Mouse (Mus musculus) liver, embryonic 14.5 days (tissue): ENCODE results near the gene Abi2. TPM values are rescaled to one million over a fixed set of nuclear protein-coding genes. Genes with fewer than 3 reads are reported as not detected.

Source experiments
- ATAC-seq: fragments of 200-750 bp; cut with Nextera tagmentation; 2 replicates; pipeline ENCODE4 v1.8.0; 2017; ENCODE audit warnings: moderate number of reproducible peaks, mild to moderate bottlenecking, moderate library complexity; ENCODE audit not compliant: insufficient read depth
- DNase-seq, 3 experiments: peaks; one replicate each; pipeline ENCODE4 v3.0.0-alpha.2; 2012 to 2013; ENCODE audit warnings: low read depth in 3 of 3, low spot score in 3 of 3
- H3K27ac ChIP-seq: fragments of 300-500 bp; sonication (generic); 2 replicates; pipeline ENCODE4 v1.5.1; 2014; ENCODE audit warnings: moderate library complexity, mild to moderate bottlenecking, control low read depth, inconsistent platforms
- H3K27me3 ChIP-seq: fragments of 300-500 bp; sonication (generic); 2 replicates; pipeline ENCODE4 v1.6.1; 2014; ENCODE audit warnings: mild to moderate bottlenecking, low read length, moderate library complexity; ENCODE audit not compliant: control insufficient read depth, insufficient read depth
- H3K36me3 ChIP-seq: fragments of 300-500 bp; sonication (generic); replicated peaks from 2 replicates; pipeline ENCODE4 v1.6.1; 2014; ENCODE audit warnings: low read depth; ENCODE audit not compliant: control insufficient read depth, insufficient read depth
- H3K4me1 ChIP-seq, 2 experiments: fragments of 200-500 bp in 1 of 2; fragments of 300-500 bp in 1 of 2; sonication (generic) in 1 of 2; replicated peaks; 2 replicates each; pipeline ENCODE4 v1.6.1; 2012 to 2014; ENCODE audit warnings: antibody characterized with exemption in 1 of 2, inconsistent platforms in 1 of 2, low read length in 1 of 2; ENCODE audit not compliant: control insufficient read depth in 2 of 2, insufficient read depth in 2 of 2
- H3K4me2 ChIP-seq: fragments of 300-500 bp; sonication (generic); 2 replicates; pipeline ENCODE4 v1.6.1; 2014; ENCODE audit warnings: low read depth, mild to moderate bottlenecking, control low read depth, moderate library complexity
- H3K4me3 ChIP-seq, 2 experiments: fragments of 200-500 bp in 1 of 2; fragments of 300-500 bp in 1 of 2; sonication (generic) in 1 of 2; 2 replicates each; pipeline ENCODE4 v1.5.1; 2012 to 2014; ENCODE audit warnings: low read depth in 2 of 2, low read length in 2 of 2, mild to moderate bottlenecking in 2 of 2, control low read depth in 1 of 2, inconsistent platforms in 1 of 2, moderate library complexity in 1 of 2; ENCODE audit not compliant: insufficient read depth in 1 of 2
- H3K9ac ChIP-seq: fragments of 300-500 bp; sonication (generic); replicated peaks from 2 replicates; pipeline ENCODE4 v1.6.1; 2014; ENCODE audit warnings: mild to moderate bottlenecking, control low read depth, moderate library complexity
- H3K9me3 ChIP-seq: fragments of 300-500 bp; sonication (generic); 2 replicates; pipeline ENCODE4 v1.6.1; 2016; ENCODE audit warnings: low read length, mixed read lengths; ENCODE audit not compliant: control insufficient read depth
- CTCF ChIP-seq: IDR thresholded peaks from 2 replicates; pipeline ENCODE4 v1.5.1; 2016; ENCODE audit warnings: antibody characterized with exemption, low read depth, control low read depth
- EP300 ChIP-seq: IDR thresholded peaks from 2 replicates; pipeline ENCODE4 v1.6.1; 2016; ENCODE audit warnings: antibody characterized with exemption, low read depth
- WGBS: fragments of 180-500 bp; shearing (Covaris S2); extraction: QIAGEN DNeasy Blood & Tissue Kit; methylation state at CpG from one replicate; pipeline ENCODE4 v1.1.7; 2014; ENCODE audit not compliant: insufficient replicate concordance; 5-methylcytosine and 5-hydroxymethylcytosine counted together
- polyA plus RNA-seq, 2 experiments: library from polyadenylated mRNA; depleted of rRNA in 1 of 2; stranded (reverse) in 1 of 2; unstranded in 1 of 2; fragments of >200 nt; fragmentation: Nextera tagmentation in 1 of 2; extraction: Ambion mirVana in 1 of 2; gene quantifications; 2 replicates each; pipeline versions ENCODE4 v1.2.1 to v1.2.3; 2012 to 2014

Abi2 gene
- polyA plus RNA-seq, 2 experiments: 1.9 to 3.3 TPM

GRCm38 (mm10) chr1:60492404-60492803 is 83.0 kb downstream of the Abi2 start:
- Histone ChIP-seq H3K9ac (no peak overlapping the region), H3K4me1 (no peaks in the 10 kb centered on the region), H3K4me3 (no peak overlapping the region), H3K27me3 (no peaks in the 10 kb centered on the region), H3K4me2 (no peak overlapping the region), H3K27ac (no peak overlapping the region), H3K36me3 (peaks cover 4% of the 10 kb centered on the region; the same call in 1 of the 2 replicates), H3K9me3 (no peaks in the 10 kb centered on the region)
- WGBS: 65% methylated on average over 5 of the region's 5 CpGs
- ATAC-seq (no peak), DNase-seq (no peak)
- TF ChIP-seq EP300: no peak
- TF ChIP-seq CTCF: no peak

DNA sequence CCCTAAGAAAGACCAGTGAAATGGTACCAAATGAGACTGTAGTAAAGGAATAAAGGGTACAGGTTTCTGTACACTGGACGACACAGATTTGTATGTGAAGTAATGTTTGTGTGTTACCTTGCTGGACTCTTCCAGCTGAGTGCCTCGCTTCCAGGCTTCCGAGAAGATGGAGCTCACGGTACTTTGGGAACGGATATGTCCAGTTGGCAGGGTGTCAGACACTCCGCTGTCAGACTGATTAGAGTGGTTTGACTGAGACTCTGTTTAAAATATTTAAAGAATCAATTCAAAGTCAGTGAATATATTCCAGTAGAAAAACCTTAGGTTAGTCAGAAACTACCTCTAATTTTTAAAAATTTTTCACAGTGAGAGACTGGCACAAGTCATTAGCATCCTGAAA is 84.0 kb downstream of the Abi2 start:
- TF ChIP-seq EP300 (no peak), CTCF (no peak)
- Histone ChIP-seq H3K9ac (no peak overlapping the region), H3K4me3 (no peak overlapping the region), H3K9me3 (no peaks in the 10 kb centered on the region), H3K4me2 (no peak overlapping the region), H3K27me3 (no peaks in the 10 kb centered on the region), H3K27ac (no peak overlapping the region), H3K36me3 (peaks cover 4% of the 10 kb centered on the region; the same call in 1 of the 2 replicates), H3K4me1 (no peaks in the 10 kb centered on the region)
- 73% methylated on average over 6 of the region's 6 CpGs for WGBS
- DNase-seq (no peak), ATAC-seq (no peak)

GRCm38 (mm10) chr1:60503456-60503855 is 94.0 kb downstream of the Abi2 start:
- TF ChIP-seq CTCF: no peak
- no peak for TF ChIP-seq EP300
- 43% methylated on average over 5 of the region's 5 CpGs for WGBS
- Histone ChIP-seq H3K27me3 (no peaks in the 10 kb centered on the region), H3K9ac (no peak overlapping the region), H3K4me3 (no peak overlapping the region), H3K4me2 (no peak overlapping the region), H3K36me3 (no peaks in the 10 kb centered on the region), H3K27ac (no peak overlapping the region), H3K9me3 (no peaks in the 10 kb centered on the region), H3K4me1 (no peaks in the 10 kb centered on the region)
- DNase-seq (no peak), ATAC-seq (no peak)

GRCm38 (mm10) chr1:60510584-60510983 is 101.2 kb downstream of the Abi2 start:
- no peak for DNase-seq
- Histone ChIP-seq H3K27ac (no peak overlapping the region), H3K4me1 (no peaks in the 10 kb centered on the region), H3K9me3 (no peaks in the 10 kb centered on the region), H3K27me3 (no peaks in the 10 kb centered on the region), H3K36me3 (no peaks in the 10 kb centered on the region), H3K9ac (no peak overlapping the region), H3K4me3 (no peak overlapping the region), H3K4me2 (no peak overlapping the region)
- TF ChIP-seq CTCF (no peak), EP300 (no peak)
- WGBS: 34% methylated on average over 2 of the region's 2 CpGs
- ATAC-seq: no peak

- 68% methylated on average over 6 of the region's 6 CpGs for WGBS
These were observed 120.7 kb downstream of the Abi2 start for GRCm38 (mm10) chr1:60530107-60530506.

DNA sequence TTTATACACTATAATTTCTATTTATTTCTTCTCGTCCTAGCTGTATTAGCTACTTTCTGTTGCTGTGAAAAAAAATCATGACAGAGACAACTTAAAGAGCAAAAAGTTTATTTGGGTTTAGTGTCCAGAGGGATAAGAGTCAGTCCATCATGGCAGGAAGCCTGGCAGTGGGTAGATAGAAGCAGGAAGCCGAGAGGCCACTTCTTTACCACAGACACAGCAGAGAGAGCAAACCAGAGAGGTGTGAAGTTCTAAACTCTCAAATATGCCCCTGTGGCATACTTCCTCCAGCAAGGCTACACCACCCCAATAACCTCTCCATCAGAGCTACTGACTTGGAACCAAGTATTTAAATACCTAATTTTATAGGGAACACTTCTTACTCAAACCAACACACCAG is 121.2 kb downstream of the Abi2 start:
- Histone ChIP-seq H3K27ac (no peak overlapping the region), H3K27me3 (no peaks in the 10 kb centered on the region), H3K4me1 (no peaks in the 10 kb centered on the region), H3K9ac (no peak overlapping the region), H3K9me3 (no peaks in the 10 kb centered on the region), H3K36me3 (no peaks in the 10 kb centered on the region; the same call in 1 of the 2 replicates), H3K4me3 (no peak overlapping the region), H3K4me2 (no peak overlapping the region)
- ATAC-seq (no peak), DNase-seq (no peak)
- WGBS: 35% methylated on average over 2 of the region's 2 CpGs
- TF ChIP-seq EP300: no peak
- TF ChIP-seq CTCF: no peak

More at GRCm38 (mm10) chr1:60530107-60530506, 120.7 kb downstream of the Abi2 start:
- no peak overlapping the region for H3K4me3 ChIP-seq
- H3K36me3 ChIP-seq: no peaks in the 10 kb centered on the region; the same call in 1 of the 2 replicates
- TF ChIP-seq CTCF: no peak
- no peak for ATAC-seq
- no peaks in the 10 kb centered on the region for H3K9me3 ChIP-seq
- no peak overlapping the region for H3K27ac ChIP-seq
- no peaks in the 10 kb centered on the region for H3K27me3 ChIP-seq
- no peaks in the 10 kb centered on the region for H3K4me1 ChIP-seq
- H3K4me2 ChIP-seq: no peak overlapping the region
- DNase-seq: no peak
- H3K9ac ChIP-seq: no peak overlapping the region

Other genes with a start within 250 kb of the Abi2 start
- gene Nbeal1, start 229.0 kb upstream of the Abi2 start, polyA plus RNA-seq (2012; rRNA removed): 0.65 TPM in 2 replicates
- gene Nbeal1, start 229.0 kb upstream of the Abi2 start, polyA plus RNA-seq (2014; fragmentation: Nextera tagmentation; extraction: Ambion mirVana): 1.3 and 1.4 TPM in 2 replicates
- 5.7 and 8.0 TPM in 2 replicates for gene Cyp20a1, start 66.3 kb upstream of the Abi2 start, polyA plus RNA-seq (2012; rRNA removed)
- 3.1 TPM in 2 replicates for gene Cyp20a1, start 66.3 kb upstream of the Abi2 start, polyA plus RNA-seq (2014; fragmentation: Nextera tagmentation; extraction: Ambion mirVana)
- 13.8 and 16.6 TPM in 2 replicates for gene Raph1, start 157.5 kb downstream of the Abi2 start, polyA plus RNA-seq (2012; rRNA removed)
- gene Raph1, start 157.5 kb downstream of the Abi2 start, polyA plus RNA-seq (2014; fragmentation: Nextera tagmentation; extraction: Ambion mirVana): 25.2 and 28.2 TPM in 2 replicates